Mouse (Mus musculus): ENCODE measurements around the gene Lemd1. TPM values are rescaled to one million over a fixed set of nuclear protein-coding genes. Genes with fewer than 3 reads are reported as not detected.

Gene Lemd1
- not detected in 2 replicates for polyA plus RNA-seq (2011; ENCODE audit: insufficient read length, low read depth, missing spikeins)

DNA sequence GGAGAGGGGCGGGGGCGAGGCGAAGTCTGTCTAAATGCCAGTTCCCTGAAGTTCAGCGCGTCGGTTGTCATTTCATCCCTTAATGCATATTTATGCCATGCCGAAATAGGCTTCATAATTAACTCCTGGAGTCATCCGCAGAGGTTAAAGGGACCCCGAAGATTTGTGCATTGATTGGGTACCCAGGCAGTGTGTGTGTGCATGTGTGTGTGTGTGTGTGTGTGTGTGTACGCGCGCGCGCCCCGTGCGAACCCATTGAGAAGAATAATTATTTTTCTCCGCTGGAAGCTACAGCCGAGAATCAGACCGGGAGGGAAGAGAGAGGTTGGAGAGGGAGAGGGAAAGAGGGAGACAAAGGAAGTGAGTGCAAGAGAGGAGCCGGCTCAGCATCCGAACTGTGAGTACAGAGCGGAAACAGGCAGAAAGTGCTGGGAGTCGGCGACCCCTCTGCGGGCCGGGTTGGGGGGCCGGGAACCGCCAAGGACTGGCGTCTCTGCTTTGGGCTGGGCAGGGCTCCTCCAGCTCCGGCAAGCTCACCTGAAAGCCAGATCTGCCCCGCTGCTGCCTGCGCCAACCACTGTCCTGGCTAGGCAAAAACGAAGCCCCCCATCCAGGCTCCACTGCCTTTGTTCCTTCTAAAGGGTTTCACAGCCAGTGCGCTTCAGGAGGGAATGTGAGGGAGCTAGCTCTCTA lies at the start of gene Lemd1, which contains the start of gene AC124108.1:
Lemd1 (plus strand) TSS at position 339 of the 693 bp plus-strand sequence.
AC124108.1 (plus strand) TSS at position 365 of the 693 bp plus-strand sequence.
- Histone ChIP-seq H3K4me1 (ENCODE audit: control insufficient read depth, insufficient read depth, low read length) (0 out of 2 replicates have a peak, but pooled peaks cover under 1% of the 10 kb centered on the region), H3K4me3 (ENCODE audit: insufficient read depth, low read length) (peak within 1 kb of the TSS; percentile 33), H3K27ac (ENCODE audit: insufficient read depth, low read length) (no peak within 1 kb of the TSS)
- no peak for TF ChIP-seq CTCF (IDR thresholded peaks at IDR 0.05; ENCODE audit: borderline replicate concordance, insufficient read depth, low read length)
- no peak for TF ChIP-seq POLR2A (IDR thresholded peaks at IDR 0.05; ENCODE audit: low read depth, low read length)

- Histone ChIP-seq H3K4me1 (ENCODE audit: control insufficient read depth, insufficient read depth, low read length) (no peaks in the 10 kb centered on the region), H3K27ac (ENCODE audit: insufficient read depth, low read length) (no peak overlapping the region), H3K4me3 (ENCODE audit: insufficient read depth, low read length) (no peak overlapping the region)
- TF ChIP-seq POLR2A (IDR thresholded peaks at IDR 0.05; ENCODE audit: low read depth, low read length) (no peak), CTCF (IDR thresholded peaks at IDR 0.05; ENCODE audit: borderline replicate concordance, insufficient read depth, low read length) (no peak)
These were observed 49.5 kb upstream of the Lemd1 start for GRCm38 (mm10) chr1:132141753-132142152.

DNA sequence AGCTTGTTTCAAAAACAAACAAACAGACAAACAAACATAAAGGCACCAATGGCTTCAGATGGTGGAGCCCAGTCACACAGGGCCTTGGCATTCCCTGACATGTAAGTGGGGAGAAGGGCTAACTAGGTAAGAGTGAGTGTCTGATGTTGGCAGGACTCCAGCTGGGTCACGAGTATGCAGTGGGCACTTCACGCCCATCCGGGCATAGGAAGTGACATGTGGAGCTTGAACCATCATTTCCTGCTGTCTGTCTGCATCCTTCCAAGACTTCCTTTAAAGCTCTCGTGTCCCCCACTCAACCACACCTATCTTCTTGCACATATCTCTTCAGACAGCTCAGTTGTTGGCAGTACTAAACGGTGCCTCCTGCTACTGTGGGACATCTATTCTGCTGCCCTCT lies 48.2 kb upstream of the Lemd1 start:
- H3K4me1 ChIP-seq (ENCODE audit: control insufficient read depth, insufficient read depth, low read length): no peaks in the 10 kb centered on the region
- H3K4me3 ChIP-seq (ENCODE audit: insufficient read depth, low read length): no peak overlapping the region
- TF ChIP-seq POLR2A (IDR thresholded peaks at IDR 0.05; ENCODE audit: low read depth, low read length) (no peak), CTCF (IDR thresholded peaks at IDR 0.05; ENCODE audit: borderline replicate concordance, insufficient read depth, low read length) (no peak)
- H3K27ac ChIP-seq (ENCODE audit: insufficient read depth, low read length): no peak overlapping the region

GRCm38 (mm10) chr1:132143730-132144129 lies 47.5 kb upstream of the Lemd1 start:
- H3K4me1 ChIP-seq (ENCODE audit: control insufficient read depth, insufficient read depth, low read length): no peaks in the 10 kb centered on the region
- TF ChIP-seq CTCF (IDR thresholded peaks at IDR 0.05; ENCODE audit: borderline replicate concordance, insufficient read depth, low read length) (no peak), POLR2A (IDR thresholded peaks at IDR 0.05; ENCODE audit: low read depth, low read length) (no peak)
- no peak overlapping the region for H3K27ac ChIP-seq (ENCODE audit: insufficient read depth, low read length)
- no peak overlapping the region for H3K4me3 ChIP-seq (ENCODE audit: insufficient read depth, low read length)

DNA sequence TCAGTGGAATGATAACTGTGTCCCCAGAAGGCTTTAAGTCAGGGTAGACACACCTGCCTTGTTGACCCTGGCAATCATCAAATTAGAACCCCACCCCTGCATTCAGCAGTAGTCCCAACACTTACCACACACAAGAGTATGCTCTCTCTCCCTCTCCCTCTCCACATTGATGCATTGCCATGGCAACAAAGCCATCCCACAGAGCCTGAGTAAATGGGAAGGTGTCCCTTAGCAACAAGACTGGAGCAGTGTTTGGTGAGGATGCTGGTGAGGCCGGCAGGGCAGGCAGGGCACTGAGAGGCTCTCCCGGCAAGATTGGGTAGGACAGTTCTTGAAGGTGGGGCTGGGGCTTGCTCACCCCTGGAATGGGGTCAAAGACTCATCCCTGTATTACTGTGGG lies 47.0 kb upstream of the Lemd1 start:
- Histone ChIP-seq H3K27ac (ENCODE audit: insufficient read depth, low read length) (no peak overlapping the region), H3K4me1 (ENCODE audit: control insufficient read depth, insufficient read depth, low read length) (no peaks in the 10 kb centered on the region), H3K4me3 (ENCODE audit: insufficient read depth, low read length) (no peak overlapping the region)
- TF ChIP-seq POLR2A (IDR thresholded peaks at IDR 0.05; ENCODE audit: low read depth, low read length) (no peak), CTCF (IDR thresholded peaks at IDR 0.05; ENCODE audit: borderline replicate concordance, insufficient read depth, low read length) (no peak)

DNA sequence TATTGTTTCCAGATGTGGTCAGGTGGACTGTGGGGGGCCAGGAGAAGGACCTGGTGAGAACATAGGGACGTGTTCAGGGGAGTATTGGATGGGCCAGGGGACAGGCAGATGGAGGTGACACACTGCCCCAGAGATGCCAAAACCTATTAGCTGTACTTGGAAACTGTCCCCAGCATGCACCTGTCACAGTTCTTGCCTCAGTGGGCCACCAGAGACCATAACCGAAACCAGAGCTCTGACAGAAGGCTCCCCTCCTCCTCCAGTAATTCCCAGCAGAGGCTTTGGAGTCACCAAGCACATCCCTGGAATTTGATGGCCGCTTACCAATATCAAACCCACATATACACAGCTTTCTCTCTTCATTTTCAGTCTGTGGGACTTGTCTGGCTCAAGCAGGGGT lies 46.4 kb upstream of the Lemd1 start:
- H3K4me1 ChIP-seq (ENCODE audit: control insufficient read depth, insufficient read depth, low read length): no peaks in the 10 kb centered on the region
- TF ChIP-seq POLR2A (IDR thresholded peaks at IDR 0.05; ENCODE audit: low read depth, low read length) (no peak), CTCF (IDR thresholded peaks at IDR 0.05; ENCODE audit: borderline replicate concordance, insufficient read depth, low read length) (no peak)
- no peak overlapping the region for H3K4me3 ChIP-seq (ENCODE audit: insufficient read depth, low read length)
- H3K27ac ChIP-seq (ENCODE audit: insufficient read depth, low read length): no peak overlapping the region

GRCm38 (mm10) chr1:132145973-132146685 lies 45.1 kb upstream of the Lemd1 start:
- TF ChIP-seq POLR2A (IDR thresholded peaks at IDR 0.05; ENCODE audit: low read depth, low read length): no peak
- TF ChIP-seq CTCF (IDR thresholded peaks at IDR 0.05; ENCODE audit: borderline replicate concordance, insufficient read depth, low read length): no peak
- H3K4me1 ChIP-seq (ENCODE audit: control insufficient read depth, insufficient read depth, low read length): peaks cover 9% of the 10 kb centered on the region; the same call in 1 of the 2 replicates
- H3K27ac ChIP-seq (ENCODE audit: insufficient read depth, low read length): no peak overlapping the region
- no peak overlapping the region for H3K4me3 ChIP-seq (ENCODE audit: insufficient read depth, low read length)

DNA sequence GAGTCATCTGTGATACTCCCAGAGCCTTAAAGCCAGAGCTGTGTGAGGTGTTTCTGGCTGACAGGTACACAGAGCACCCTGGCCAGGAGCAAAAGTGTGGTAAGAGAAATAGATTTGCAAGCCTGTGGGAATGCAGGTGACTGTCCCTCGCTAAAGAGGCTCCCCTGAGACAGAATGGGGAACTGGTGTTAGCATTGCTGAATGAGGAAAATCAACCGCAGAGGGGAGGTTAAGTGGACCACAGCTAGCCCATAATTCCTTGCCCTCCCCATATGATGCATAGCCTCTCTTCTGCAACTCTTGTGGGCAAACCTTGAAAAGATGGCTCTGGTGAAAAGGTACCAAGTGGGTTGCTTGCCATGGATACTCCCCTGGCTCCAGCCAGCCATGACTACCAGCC lies 41.8 kb upstream of the Lemd1 start:
- Histone ChIP-seq H3K27ac (ENCODE audit: insufficient read depth, low read length) (no peak overlapping the region), H3K4me3 (ENCODE audit: insufficient read depth, low read length) (no peak overlapping the region), H3K4me1 (ENCODE audit: control insufficient read depth, insufficient read depth, low read length) (peaks cover 20% of the 10 kb centered on the region; the same call in 1 of the 2 replicates)
- no peak for TF ChIP-seq CTCF (IDR thresholded peaks at IDR 0.05; ENCODE audit: borderline replicate concordance, insufficient read depth, low read length)
- TF ChIP-seq POLR2A (IDR thresholded peaks at IDR 0.05; ENCODE audit: low read depth, low read length): no peak

DNA sequence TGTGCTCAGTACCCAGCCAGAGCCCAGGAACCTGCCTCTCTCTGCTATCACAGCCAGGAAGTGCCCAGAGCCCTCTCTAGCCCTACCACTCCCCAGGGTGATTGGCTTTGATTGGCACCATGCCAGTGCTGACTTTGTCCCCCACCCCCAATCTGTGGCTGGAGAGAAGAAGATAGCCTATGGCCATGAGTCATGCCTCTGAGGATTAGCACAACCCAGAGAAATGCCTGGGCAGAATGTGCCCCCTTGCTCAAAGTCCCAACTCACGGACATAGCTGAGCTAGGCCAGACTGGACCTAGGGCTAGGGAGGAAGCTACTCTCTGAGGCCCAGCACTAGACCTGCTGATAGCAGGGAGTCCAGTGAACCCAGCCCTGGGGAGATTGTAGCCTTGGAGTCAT lies 41.1 kb upstream of the Lemd1 start:
- no peak for TF ChIP-seq POLR2A (IDR thresholded peaks at IDR 0.05; ENCODE audit: low read depth, low read length)
- H3K27ac ChIP-seq (ENCODE audit: insufficient read depth, low read length): no peak overlapping the region
- peaks cover 20% of the 10 kb centered on the region; the same call in 1 of the 2 replicates for H3K4me1 ChIP-seq (ENCODE audit: control insufficient read depth, insufficient read depth, low read length)
- H3K4me3 ChIP-seq (ENCODE audit: insufficient read depth, low read length): no peak overlapping the region
